Comparison of ENCODE assay signal across 27 mouse cellular contexts in genomic region chr3:115604734-115605279, GRCm38 (mm10).
DNase-seq lines count a peak whose midpoint lies in the region; ATAC-seq and TF ChIP-seq lines count a peak whose summit lies in the region.
"Had no signal": no experiment of that assay in that cellular context is flagged by ENCODE, and none has a peak within 500 bp of the region (broad histone marks: within the 10 kb centered on the region; RNA-seq: fewer than 3 reads in every experiment).

No protein-coding gene starts in this region.

- DNase-seq in forebrain, postnatal 0 days: no peak
- no peak for DNase-seq in forebrain, embryonic 11.5 days (ENCODE audit: low spot score)
- no peak for DNase-seq in midbrain, embryonic 10.5 days (ENCODE audit: low spot score)
- peak; percentile 27 for DNase-seq in embryo, embryonic 11 days
- DNase-seq: adrenal gland, postnatal 14 days; cerebellum, adult 11-12 months; cerebellum, postnatal 10 days; heart, postnatal 36 days; kidney, adult 9 months; kidney, postnatal 10 days; layer of hippocampus, postnatal 36 days; left cerebral cortex, postnatal 4 days; liver, postnatal 0 days; lung, postnatal 36 days; midbrain, embryonic 14.5 days; right cerebral cortex, postnatal 25 days; thymus, postnatal 14 days had no signal

- no peaks in the 10 kb centered on the region for H3K9me3 ChIP-seq in forebrain, postnatal 0 days (ENCODE audit: low read length)
- H3K9me3 ChIP-seq in forebrain, embryonic 11.5 days (ENCODE audit: control insufficient read depth, low read length): no peaks in the 10 kb centered on the region
- H3K9me3 ChIP-seq in midbrain, embryonic 10.5 days (replicated peaks): no peaks in the 10 kb centered on the region
- no peaks in the 10 kb centered on the region for H3K9me3 ChIP-seq in midbrain, embryonic 15.5 days
- H3K9me3 ChIP-seq in neural tube, embryonic 15.5 days (replicated peaks): no peaks in the 10 kb centered on the region
- H3K9me3 ChIP-seq: embryonic facial prominence, embryonic 13.5 days; heart, embryonic 15.5 days; liver, embryonic 12.5 days; stomach, embryonic 15.5 days had no signal

- peak; percentile 38 for ATAC-seq in forebrain, postnatal 0 days
- no peak for ATAC-seq in forebrain, embryonic 11.5 days (replicated peaks; ENCODE audit: low FRiP score)
- no peak for ATAC-seq in midbrain, embryonic 15.5 days (replicated peaks)
- ATAC-seq in neural tube, embryonic 15.5 days (ENCODE audit: low FRiP score): peak; percentile 35; the same call in 1 of the 2 replicates
- ATAC-seq in erythroblast, adult 5-6 weeks (replicated peaks; ENCODE audit: low FRiP score, poor library complexity, severe bottlenecking): no peak
- ATAC-seq: CD4-positive, CD25-positive, alpha-beta regulatory T cell, adult 4 months; intestine, postnatal 0 days; liver, embryonic 12.5 days; liver, postnatal 0 days had no signal

- H3K9ac ChIP-seq in forebrain, postnatal 0 days: no peak overlapping the region
- H3K9ac ChIP-seq in forebrain, embryonic 11.5 days (ENCODE audit: low read length): no peak overlapping the region
- no peak overlapping the region for H3K9ac ChIP-seq in midbrain, embryonic 15.5 days
- H3K9ac ChIP-seq in neural tube, embryonic 15.5 days (replicated peaks): no peak overlapping the region
- H3K9ac ChIP-seq: embryonic facial prominence, embryonic 13.5 days; heart, embryonic 15.5 days; liver, embryonic 12.5 days; liver, postnatal 0 days; stomach, embryonic 15.5 days had no signal

- TF ChIP-seq CTCF in forebrain, postnatal 0 days (IDR thresholded peaks at IDR 0.05; ENCODE audit: low read depth): no peak

- H3K36me3 ChIP-seq in forebrain, postnatal 0 days (ENCODE audit: insufficient read depth): no peaks in the 10 kb centered on the region
- no peaks in the 10 kb centered on the region for H3K36me3 ChIP-seq in forebrain, embryonic 11.5 days (ENCODE audit: control insufficient read depth, insufficient read depth, low read length)
- no peaks in the 10 kb centered on the region for H3K36me3 ChIP-seq in midbrain, embryonic 10.5 days
- no peaks in the 10 kb centered on the region for H3K36me3 ChIP-seq in midbrain, embryonic 15.5 days (replicated peaks)
- H3K36me3 ChIP-seq in neural tube, embryonic 15.5 days: no peaks in the 10 kb centered on the region
- H3K36me3 ChIP-seq: embryonic facial prominence, embryonic 13.5 days; heart, embryonic 15.5 days; liver, embryonic 12.5 days; stomach, embryonic 15.5 days had no signal

- no peak overlapping the region for H3K4me3 ChIP-seq in forebrain, postnatal 0 days (ENCODE audit: low read depth, low read length)
- no peak overlapping the region for H3K4me3 ChIP-seq in forebrain, embryonic 11.5 days (ENCODE audit: low read depth, low read length)
- H3K4me3 ChIP-seq in midbrain, embryonic 10.5 days: no peak overlapping the region
- H3K4me3 ChIP-seq in midbrain, embryonic 15.5 days: no peak overlapping the region
- no peak overlapping the region for H3K4me3 ChIP-seq in neural tube, embryonic 15.5 days (replicated peaks)
- H3K4me3 ChIP-seq: embryonic facial prominence, embryonic 13.5 days; erythroblast, embryonic 14.5 days; heart, embryonic 15.5 days; liver, embryonic 12.5 days; stomach, embryonic 15.5 days had no signal

- H3K27ac ChIP-seq in forebrain, postnatal 0 days (ENCODE audit: low read depth, low read length): no peak overlapping the region
- no peak overlapping the region for H3K27ac ChIP-seq in forebrain, embryonic 11.5 days (ENCODE audit: low read depth, low read length)
- 0 out of 2 replicates have a peak overlapping the region, but pooled peaks have one; percentile 28 for H3K27ac ChIP-seq in midbrain, embryonic 10.5 days (replicated peaks)
- no peak overlapping the region for H3K27ac ChIP-seq in midbrain, embryonic 15.5 days
- H3K27ac ChIP-seq in neural tube, embryonic 15.5 days (replicated peaks): no peak overlapping the region
- H3K27ac ChIP-seq: embryonic facial prominence, embryonic 13.5 days; heart, embryonic 15.5 days; liver, embryonic 12.5 days; stomach, embryonic 15.5 days had no signal

- H3K4me2 ChIP-seq in forebrain, postnatal 0 days (ENCODE audit: low read depth): no peak overlapping the region
- no peak overlapping the region for H3K4me2 ChIP-seq in forebrain, embryonic 11.5 days (ENCODE audit: low read depth, low read length, severe bottlenecking)
- H3K4me2 ChIP-seq in midbrain, embryonic 15.5 days: no peak overlapping the region
- no peak overlapping the region for H3K4me2 ChIP-seq in neural tube, embryonic 15.5 days
- H3K4me2 ChIP-seq: embryonic facial prominence, embryonic 13.5 days; heart, embryonic 15.5 days; liver, embryonic 12.5 days; stomach, embryonic 15.5 days had no signal

- no peaks in the 10 kb centered on the region for H3K27me3 ChIP-seq in forebrain, postnatal 0 days (ENCODE audit: insufficient read depth, low read length)
- H3K27me3 ChIP-seq in forebrain, embryonic 11.5 days (ENCODE audit: control insufficient read depth, insufficient read depth, low read length): no peaks in the 10 kb centered on the region
- no peaks in the 10 kb centered on the region for H3K27me3 ChIP-seq in midbrain, embryonic 10.5 days (ENCODE audit: low read depth, poor library complexity, severe bottlenecking)
- no peaks in the 10 kb centered on the region for H3K27me3 ChIP-seq in midbrain, embryonic 15.5 days (replicated peaks)
- no peaks in the 10 kb centered on the region for H3K27me3 ChIP-seq in neural tube, embryonic 15.5 days (replicated peaks)
- H3K27me3 ChIP-seq: embryonic facial prominence, embryonic 13.5 days; heart, embryonic 15.5 days; liver, embryonic 12.5 days; stomach, embryonic 15.5 days had no signal

- 50% methylated on average over 5 of the region's 5 CpGs for WGBS in forebrain, postnatal 0 days
- WGBS in forebrain, embryonic 11.5 days: 68% methylated on average over 5 of the region's 5 CpGs
- 64% methylated on average over 5 of the region's 5 CpGs for whole genome bisulfite sequencing in midbrain, embryonic 10.5 days
- 45% methylated on average over 5 of the region's 5 CpGs for WGBS in midbrain, embryonic 15.5 days
- WGBS in neural tube, embryonic 15.5 days: 25% methylated on average over 5 of the region's 5 CpGs

- no peaks in the 10 kb centered on the region; the same call in 1 of the 2 replicates for H3K4me1 ChIP-seq in forebrain, postnatal 0 days (ENCODE audit: insufficient read depth)
- H3K4me1 ChIP-seq in forebrain, embryonic 11.5 days (replicated peaks; ENCODE audit: control insufficient read depth, insufficient read depth, low read length): no peaks in the 10 kb centered on the region
- H3K4me1 ChIP-seq in midbrain, embryonic 10.5 days: no peaks in the 10 kb centered on the region
- H3K4me1 ChIP-seq in midbrain, embryonic 15.5 days: no peaks in the 10 kb centered on the region
- H3K4me1 ChIP-seq in neural tube, embryonic 15.5 days: no peaks in the 10 kb centered on the region
- H3K4me1 ChIP-seq: embryonic facial prominence, embryonic 13.5 days; heart, embryonic 15.5 days; liver, embryonic 12.5 days; stomach, embryonic 15.5 days had no signal

Comparison
In these comparisons a context has a peak if more than half of its experiments do, and no peak if none do; other contexts are left out.
1. ATAC-seq: peak in forebrain, postnatal 0 days (single experiment) and neural tube, embryonic 15.5 days (single experiment); none in forebrain, embryonic 11.5 days (single experiment), midbrain, embryonic 15.5 days (single experiment) and erythroblast, adult 5-6 weeks (single experiment).